Mouse (Mus musculus) WW6 (cell line): ENCODE data around the gene Scarb1.

ENCODE experiments used
- DNase-seq: peaks from one replicate; pipeline ENCODE4 v3.0.0-alpha.2; 2013; ENCODE audit warnings: low read depth, low spot score

Gene Scarb1

GRCm38 (mm10) chr5:125235874-125236273 lies 105.0 kb downstream of the Scarb1 start:
- no peak for DNase-seq

DNA sequence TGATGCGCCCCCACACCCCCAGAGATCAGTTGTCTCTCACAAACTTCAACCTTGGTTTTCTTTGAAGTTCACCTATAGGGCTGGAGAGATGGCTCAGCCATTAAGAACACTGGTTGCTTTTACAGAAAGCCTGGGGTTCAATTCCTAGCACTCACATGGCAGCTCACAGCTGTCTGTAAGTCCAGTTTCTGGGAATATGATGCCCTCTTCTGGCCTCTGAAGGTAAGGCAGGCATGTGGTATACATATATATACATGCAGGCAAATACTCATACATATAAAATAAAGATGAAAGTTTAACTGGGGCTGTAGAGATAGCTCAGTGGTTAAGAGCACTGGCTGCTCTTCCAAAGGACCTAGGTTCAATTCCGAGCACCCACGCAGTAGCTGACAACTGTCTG lies 105.5 kb downstream of the Scarb1 start:
- DNase-seq, result no peak

DNA sequence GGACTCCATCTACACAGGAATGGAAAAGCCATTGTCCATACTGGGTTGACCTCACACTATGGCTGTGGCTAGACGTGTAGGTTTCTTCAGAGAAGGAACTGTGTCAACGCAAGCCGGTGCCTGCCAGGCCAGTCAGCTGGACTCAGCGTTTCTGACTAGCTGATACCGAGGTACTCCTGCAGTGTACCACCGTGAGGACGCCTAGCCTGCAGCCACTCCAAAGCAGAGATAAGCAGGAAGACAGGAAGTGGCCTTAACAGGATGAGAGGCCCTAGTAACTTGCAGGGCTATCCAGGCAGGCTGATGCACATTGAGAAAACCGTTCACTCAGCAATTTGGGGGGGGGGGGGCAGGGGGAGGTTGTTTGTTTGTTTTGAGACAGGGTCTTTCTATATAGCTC lies 106.5 kb downstream of the Scarb1 start:
- DNase-seq, result no peak

DNA sequence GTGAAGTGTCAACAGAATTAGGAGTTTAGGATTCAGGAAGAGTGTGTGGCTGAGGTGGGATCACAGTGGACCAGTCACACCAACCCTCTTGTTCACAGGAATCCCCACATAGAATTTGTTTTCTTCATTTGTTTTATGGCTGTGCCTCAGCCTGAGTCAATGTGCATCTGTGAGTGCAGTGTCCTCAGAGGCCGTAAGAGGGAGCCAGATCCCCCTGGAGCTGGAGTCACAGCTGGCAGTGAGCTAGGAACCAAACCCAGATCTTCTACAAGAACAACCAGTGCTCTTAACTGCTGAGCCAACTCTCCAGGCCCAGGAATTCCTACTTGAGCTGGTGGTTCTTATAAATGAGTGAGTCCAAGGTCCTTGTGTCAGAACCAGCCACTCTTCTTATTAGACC lies 107.4 kb downstream of the Scarb1 start:
- DNase-seq, result no peak

DNA sequence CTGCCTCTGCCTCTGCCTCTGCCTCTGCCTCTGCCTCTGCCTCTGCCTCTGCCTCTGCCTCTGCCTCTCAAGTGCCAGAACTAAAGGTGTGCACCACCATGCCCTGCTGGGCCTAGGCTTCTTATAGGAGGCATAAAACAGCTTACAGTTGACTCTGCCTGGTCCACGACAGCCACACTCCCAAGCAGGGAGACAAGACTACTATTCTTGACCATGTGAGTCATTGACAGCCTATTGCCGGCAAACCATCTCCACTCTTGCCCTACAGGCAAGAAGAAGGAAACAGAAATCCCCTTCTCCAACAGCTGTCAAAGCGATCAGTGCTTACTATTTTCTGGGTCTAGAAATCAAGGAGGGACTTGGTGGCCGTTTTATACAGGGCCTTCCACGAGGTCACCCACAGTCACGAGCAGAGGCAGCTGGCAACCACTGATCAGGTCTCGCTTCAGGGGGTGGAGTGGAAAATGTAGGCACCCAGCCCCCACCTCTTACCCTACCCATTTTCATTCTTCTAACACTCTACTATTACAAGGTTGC lies 108.4 kb downstream of the Scarb1 start:
- DNase-seq, result no peak

DNA sequence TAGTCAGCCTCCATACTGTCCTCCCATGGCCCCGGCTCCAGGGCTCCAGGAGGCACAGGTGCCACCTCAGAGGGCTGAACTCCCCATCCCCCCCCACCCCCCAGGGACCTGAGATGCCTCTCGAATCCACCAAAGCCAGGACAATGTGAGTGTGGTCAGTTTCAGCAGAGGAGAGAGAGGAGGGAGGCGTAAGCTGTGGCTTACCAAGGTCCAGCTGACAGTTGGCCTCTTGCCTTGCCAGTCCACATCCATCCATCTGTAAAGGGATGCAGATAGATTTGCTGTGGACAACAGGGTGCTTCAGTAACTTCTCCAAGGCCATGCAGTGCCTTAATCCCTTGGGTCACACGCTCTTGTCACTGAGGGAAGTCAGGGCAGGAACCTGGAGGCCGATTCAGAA lies 110.4 kb downstream of the Scarb1 start:
- no peak for DNase-seq

GRCm38 (mm10) chr5:125229097-125229496 lies 111.8 kb downstream of the Scarb1 start:
- no peak for DNase-seq

GRCm38 (mm10) chr5:125227699-125228098 lies 113.2 kb downstream of the Scarb1 start:
- no peak for DNase-seq
